Mouse (Mus musculus): Measurements from ENCODE around the gene Slc47a2. TPM values are rescaled to one million over a fixed set of nuclear protein-coding genes. Genes with fewer than 3 reads are reported as not detected.

Gene Slc47a2
- polyA plus RNA-seq, 1 experiment from 2014 or later: not detected

DNA sequence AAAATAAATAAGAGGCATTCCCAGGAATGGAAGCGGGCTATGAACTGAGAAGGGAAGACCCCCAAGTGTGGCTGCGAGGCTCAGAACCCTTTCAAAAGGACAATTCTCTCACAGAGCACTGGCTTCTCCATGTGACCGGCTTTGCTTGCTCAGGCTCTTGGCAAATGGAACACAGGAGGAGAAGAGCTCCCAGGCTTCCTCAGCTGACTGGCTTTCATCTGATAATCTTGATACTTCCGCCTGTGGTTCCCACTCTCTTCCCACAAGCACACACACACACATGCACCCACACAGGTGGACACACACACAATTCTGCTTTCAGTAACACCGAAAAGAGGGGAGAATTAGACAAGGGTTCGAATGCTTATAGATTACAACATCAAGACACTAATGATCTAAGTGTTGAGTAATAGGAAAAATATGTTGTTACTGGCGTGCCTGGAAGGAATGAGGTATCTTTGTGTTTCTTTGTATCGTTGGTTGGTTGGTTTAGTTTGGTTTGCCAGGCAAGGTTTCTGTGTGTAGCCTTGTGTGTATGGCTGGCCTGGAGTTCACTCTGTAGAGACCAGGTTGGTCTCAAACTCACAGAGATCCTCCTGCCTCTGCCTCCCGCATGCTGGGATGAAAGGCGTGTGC is 59.1 kb downstream of the Slc47a2 start:
- no peak overlapping the region for H3K27ac ChIP-seq (ENCODE audit: low read depth)
- 86% methylated on average over 10 of the region's 10 CpGs for WGBS

DNA sequence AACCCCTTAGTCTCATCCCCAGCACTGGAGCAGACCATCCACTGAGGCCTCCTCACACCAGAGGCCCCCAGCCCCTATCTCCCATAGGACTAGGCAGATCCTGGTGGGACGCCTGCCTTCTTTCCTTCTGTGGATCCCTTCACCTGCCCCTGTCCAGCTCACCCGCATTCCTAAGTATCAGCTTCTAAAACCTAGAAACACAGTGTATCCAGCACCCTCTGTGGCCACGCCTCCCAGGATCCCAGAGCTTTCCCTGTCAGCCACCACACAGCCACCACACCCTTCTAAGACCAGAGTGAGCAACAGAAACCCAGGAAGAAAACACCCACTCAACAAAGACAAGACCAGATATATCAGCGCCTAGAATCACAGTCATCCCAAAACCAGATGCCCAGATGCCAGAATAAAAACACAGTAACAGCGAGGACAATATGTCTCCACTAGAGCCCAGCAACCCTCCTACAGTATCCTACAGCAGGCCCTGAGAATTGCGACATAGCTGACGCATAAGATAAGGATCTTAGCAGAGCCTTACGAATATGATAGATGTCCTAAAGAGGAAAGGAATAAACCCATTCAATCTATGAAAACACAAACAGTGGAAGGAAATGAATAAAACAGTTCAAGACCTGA is 64.1 kb downstream of the Slc47a2 start:
- ATAC-seq (replicated peaks; ENCODE audit: low FRiP score, low TSS enrichment, low read depth) (no peak), DNase-seq (ENCODE audit: low spot score) (no peak)
- Histone ChIP-seq H3K36me3 (ENCODE audit: control insufficient read depth, insufficient read depth, low read length) (no peaks in the 10 kb centered on the region), H3K4me2 (ENCODE audit: low read length) (no peak overlapping the region), H3K4me3 (ENCODE audit: low read depth, low read length) (no peak overlapping the region), H3K27ac (ENCODE audit: low read depth) (no peak overlapping the region), H3K27me3 (replicated peaks; ENCODE audit: control insufficient read depth, insufficient read depth, low read length) (no peaks in the 10 kb centered on the region), H3K4me1 (replicated peaks; ENCODE audit: control insufficient read depth, insufficient read depth, low read length) (no peaks in the 10 kb centered on the region), H3K9me3 (ENCODE audit: control insufficient read depth, low read length) (no peaks in the 10 kb centered on the region), H3K9ac (ENCODE audit: low read length) (no peak overlapping the region)
- WGBS: 79% methylated on average over 8 of the region's 8 CpGs

More for the DNA sequence above, 59.1 kb downstream of the Slc47a2 start:
- ATAC-seq (replicated peaks; ENCODE audit: low FRiP score, low TSS enrichment, low read depth) (no peak), DNase-seq (ENCODE audit: low spot score) (no peak)
- Histone ChIP-seq H3K27me3 (replicated peaks; ENCODE audit: control insufficient read depth, insufficient read depth, low read length) (no peaks in the 10 kb centered on the region), H3K4me1 (replicated peaks; ENCODE audit: control insufficient read depth, insufficient read depth, low read length) (no peaks in the 10 kb centered on the region), H3K4me2 (ENCODE audit: low read length) (no peak overlapping the region), H3K9me3 (ENCODE audit: control insufficient read depth, low read length) (no peaks in the 10 kb centered on the region), H3K4me3 (ENCODE audit: low read depth, low read length) (no peak overlapping the region), H3K9ac (ENCODE audit: low read length) (no peak overlapping the region), H3K36me3 (ENCODE audit: control insufficient read depth, insufficient read depth, low read length) (no peaks in the 10 kb centered on the region)

DNA sequence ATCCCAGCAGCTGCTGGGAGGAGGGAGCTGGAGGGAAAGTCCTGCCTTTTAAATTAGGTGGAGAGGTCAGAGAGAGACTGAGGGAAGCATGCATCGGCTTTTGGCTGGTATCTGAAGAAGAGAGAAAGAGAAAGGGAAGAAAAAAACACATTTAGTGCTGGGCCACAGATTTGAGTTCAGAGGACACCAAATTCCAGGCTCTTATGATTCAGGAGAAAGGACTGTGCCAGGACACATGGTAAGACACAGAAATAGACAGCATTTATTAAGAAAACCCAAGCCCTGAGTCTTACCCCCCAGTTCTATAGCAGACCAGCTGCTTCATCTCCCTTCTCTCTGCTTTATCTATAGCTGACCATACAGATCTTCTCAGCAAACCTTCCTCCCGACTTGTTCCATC is 64.7 kb downstream of the Slc47a2 start:
- WGBS: 38% methylated on average over 2 of the region's 2 CpGs
- Histone ChIP-seq H3K4me2 (ENCODE audit: low read length) (no peak overlapping the region), H3K4me3 (ENCODE audit: low read depth, low read length) (no peak overlapping the region), H3K9me3 (ENCODE audit: control insufficient read depth, low read length) (no peaks in the 10 kb centered on the region), H3K36me3 (ENCODE audit: control insufficient read depth, insufficient read depth, low read length) (no peaks in the 10 kb centered on the region), H3K27ac (ENCODE audit: low read depth) (no peak overlapping the region), H3K9ac (ENCODE audit: low read length) (no peak overlapping the region), H3K27me3 (replicated peaks; ENCODE audit: control insufficient read depth, insufficient read depth, low read length) (no peaks in the 10 kb centered on the region), H3K4me1 (replicated peaks; ENCODE audit: control insufficient read depth, insufficient read depth, low read length) (no peaks in the 10 kb centered on the region)
- ATAC-seq (replicated peaks; ENCODE audit: low FRiP score, low TSS enrichment, low read depth): no peak
- no peak for DNase-seq (ENCODE audit: low spot score)

DNA sequence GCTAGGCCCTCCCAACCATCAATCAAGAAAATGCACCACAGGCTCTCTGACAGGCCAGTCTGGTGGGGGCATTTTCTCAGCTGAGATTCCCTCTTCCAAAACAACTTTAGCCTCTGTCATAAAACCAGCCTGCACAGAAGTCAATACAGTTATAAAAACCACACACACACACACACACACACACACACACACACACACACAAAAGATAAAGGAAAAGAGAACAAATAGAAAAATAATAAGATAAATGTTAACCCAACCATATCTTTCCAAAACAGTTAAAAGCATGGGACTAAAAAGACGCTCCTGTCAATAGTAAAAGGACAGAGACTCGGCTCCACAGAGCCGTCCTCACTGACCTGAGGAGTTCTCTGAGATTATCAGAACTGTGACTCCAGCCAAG is 66.2 kb downstream of the Slc47a2 start:
- H3K9me3 ChIP-seq (ENCODE audit: control insufficient read depth, low read length): no peaks in the 10 kb centered on the region
- no peak overlapping the region for H3K27ac ChIP-seq (ENCODE audit: low read depth)
- no peaks in the 10 kb centered on the region for H3K27me3 ChIP-seq (replicated peaks; ENCODE audit: control insufficient read depth, insufficient read depth, low read length)
- H3K4me1 ChIP-seq (replicated peaks; ENCODE audit: control insufficient read depth, insufficient read depth, low read length): no peaks in the 10 kb centered on the region
- no peak overlapping the region for H3K4me3 ChIP-seq (ENCODE audit: low read depth, low read length)
- H3K36me3 ChIP-seq (ENCODE audit: control insufficient read depth, insufficient read depth, low read length): no peaks in the 10 kb centered on the region
- no peak for DNase-seq (ENCODE audit: low spot score)
- H3K4me2 ChIP-seq (ENCODE audit: low read length): no peak overlapping the region
- no peak for ATAC-seq (replicated peaks; ENCODE audit: low FRiP score, low TSS enrichment, low read depth)
- H3K9ac ChIP-seq (ENCODE audit: low read length): no peak overlapping the region
- 69% methylated on average over 3 of the region's 3 CpGs for WGBS

DNA sequence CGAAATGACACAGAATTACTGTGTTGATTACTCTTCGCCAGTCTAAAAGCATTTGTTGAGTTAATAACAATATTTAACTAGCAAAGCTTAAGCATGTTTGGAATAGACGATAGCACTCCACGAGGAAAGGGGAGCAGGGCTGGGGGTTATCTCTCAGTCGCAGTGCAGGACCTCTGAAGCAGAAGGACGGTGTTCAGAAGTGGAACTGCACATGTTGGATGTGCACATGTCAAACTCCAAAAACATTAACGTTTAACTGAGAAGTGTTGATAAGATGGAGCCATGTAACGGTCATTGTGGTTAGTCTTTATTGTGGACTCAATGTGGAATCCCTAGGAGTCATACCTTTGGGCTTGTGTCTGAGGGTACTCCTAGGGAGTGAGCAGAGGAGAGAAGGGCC is 67.6 kb downstream of the Slc47a2 start:
- DNase-seq (ENCODE audit: low spot score): no peak
- no peaks in the 10 kb centered on the region for H3K9me3 ChIP-seq (ENCODE audit: control insufficient read depth, low read length)
- no peaks in the 10 kb centered on the region for H3K36me3 ChIP-seq (ENCODE audit: control insufficient read depth, insufficient read depth, low read length)
- H3K4me1 ChIP-seq (replicated peaks; ENCODE audit: control insufficient read depth, insufficient read depth, low read length): no peaks in the 10 kb centered on the region
- no peak overlapping the region for H3K27ac ChIP-seq (ENCODE audit: low read depth)
- 56% methylated on average over 8 of the region's 8 CpGs for WGBS
- H3K4me3 ChIP-seq (ENCODE audit: low read depth, low read length): no peak overlapping the region
- no peak for ATAC-seq (replicated peaks; ENCODE audit: low FRiP score, low TSS enrichment, low read depth)
- H3K4me2 ChIP-seq (ENCODE audit: low read length): no peak overlapping the region
- no peaks in the 10 kb centered on the region for H3K27me3 ChIP-seq (replicated peaks; ENCODE audit: control insufficient read depth, insufficient read depth, low read length)
- H3K9ac ChIP-seq (ENCODE audit: low read length): no peak overlapping the region

DNA sequence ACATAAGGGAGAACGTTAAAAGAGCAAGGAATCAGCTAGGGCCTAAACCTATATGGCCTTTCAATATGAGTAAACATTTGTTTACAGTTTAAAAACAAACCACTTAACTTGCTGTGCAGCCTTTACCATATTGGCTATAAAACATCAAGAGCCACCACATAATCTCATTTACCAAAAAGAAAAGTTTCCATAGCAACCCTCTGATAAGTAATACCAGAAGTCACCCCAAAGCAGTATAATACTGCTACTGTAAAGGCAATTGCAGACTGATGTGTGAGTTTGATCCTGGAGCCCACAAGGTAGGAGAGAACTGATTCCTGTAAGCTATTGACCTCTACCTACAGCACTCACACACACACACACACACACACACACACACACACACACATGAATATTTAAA is 68.2 kb downstream of the Slc47a2 start:
- DNase-seq (ENCODE audit: low spot score): no peak
- H3K27ac ChIP-seq (ENCODE audit: low read depth): no peak overlapping the region
- no peak overlapping the region for H3K4me2 ChIP-seq (ENCODE audit: low read length)
- no peaks in the 10 kb centered on the region for H3K9me3 ChIP-seq (ENCODE audit: control insufficient read depth, low read length)
- H3K4me1 ChIP-seq (replicated peaks; ENCODE audit: control insufficient read depth, insufficient read depth, low read length): no peaks in the 10 kb centered on the region
- no peak overlapping the region for H3K4me3 ChIP-seq (ENCODE audit: low read depth, low read length)
- no peaks in the 10 kb centered on the region for H3K36me3 ChIP-seq (ENCODE audit: control insufficient read depth, insufficient read depth, low read length)
- H3K9ac ChIP-seq (ENCODE audit: low read length): no peak overlapping the region
- H3K27me3 ChIP-seq (replicated peaks; ENCODE audit: control insufficient read depth, insufficient read depth, low read length): no peaks in the 10 kb centered on the region
- WGBS: 63% methylated on average over 1 of the region's 1 CpGs
- ATAC-seq (replicated peaks; ENCODE audit: low FRiP score, low TSS enrichment, low read depth): no peak

DNA sequence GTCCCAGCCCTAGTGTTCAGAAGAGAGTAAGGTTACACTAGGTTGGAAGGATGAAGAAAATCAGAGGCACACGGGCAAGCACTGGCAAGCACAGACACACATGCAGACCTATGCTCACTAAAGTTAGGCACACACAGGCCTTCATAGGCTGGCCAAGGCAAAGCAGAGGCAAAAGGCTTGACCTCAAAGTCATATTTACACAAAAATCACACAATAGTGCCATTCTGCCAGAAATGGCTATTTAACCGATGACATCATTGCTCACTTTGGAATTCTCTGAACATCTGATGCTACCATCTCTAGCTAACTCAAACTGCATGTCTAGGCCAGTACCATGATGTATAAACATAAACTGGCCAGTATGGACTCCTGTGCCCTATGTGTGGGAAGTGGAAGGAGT is 68.7 kb downstream of the Slc47a2 start:
- WGBS: 72% methylated on average over 2 of the region's 2 CpGs
- no peaks in the 10 kb centered on the region for H3K4me1 ChIP-seq (replicated peaks; ENCODE audit: control insufficient read depth, insufficient read depth, low read length)
- H3K27ac ChIP-seq (ENCODE audit: low read depth): no peak overlapping the region
- no peak overlapping the region for H3K4me2 ChIP-seq (ENCODE audit: low read length)
- no peaks in the 10 kb centered on the region for H3K9me3 ChIP-seq (ENCODE audit: control insufficient read depth, low read length)
- DNase-seq (ENCODE audit: low spot score) (no peak), ATAC-seq (replicated peaks; ENCODE audit: low FRiP score, low TSS enrichment, low read depth) (no peak)
- H3K27me3 ChIP-seq (replicated peaks; ENCODE audit: control insufficient read depth, insufficient read depth, low read length): no peaks in the 10 kb centered on the region
- no peaks in the 10 kb centered on the region for H3K36me3 ChIP-seq (ENCODE audit: control insufficient read depth, insufficient read depth, low read length)
- no peak overlapping the region for H3K4me3 ChIP-seq (ENCODE audit: low read depth, low read length)
- no peak overlapping the region for H3K9ac ChIP-seq (ENCODE audit: low read length)

DNA sequence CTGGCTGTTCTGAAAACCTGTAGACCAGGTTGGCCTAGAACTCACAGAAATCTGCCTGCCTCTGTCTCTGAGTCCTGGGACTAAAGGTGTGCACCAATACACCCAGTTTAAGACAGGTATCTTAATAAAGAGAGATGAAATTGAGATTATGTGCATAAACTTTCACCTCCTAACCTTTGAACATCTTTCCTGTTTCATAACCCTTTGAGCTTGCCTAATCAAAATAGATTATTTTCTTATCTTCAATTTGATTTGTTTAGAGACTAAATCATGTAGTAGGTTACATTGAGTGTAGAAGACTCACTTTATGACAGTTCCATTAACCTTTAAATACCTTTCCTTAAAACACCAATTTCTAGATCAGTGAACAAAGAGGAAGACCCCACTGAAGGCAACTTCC is 71.0 kb downstream of the Slc47a2 start:
- H3K36me3 ChIP-seq (ENCODE audit: control insufficient read depth, insufficient read depth, low read length): no peaks in the 10 kb centered on the region
- no peak for DNase-seq (ENCODE audit: low spot score)
- H3K27me3 ChIP-seq (replicated peaks; ENCODE audit: control insufficient read depth, insufficient read depth, low read length): no peaks in the 10 kb centered on the region
- no peak overlapping the region for H3K27ac ChIP-seq (ENCODE audit: low read depth)
- H3K4me3 ChIP-seq (ENCODE audit: low read depth, low read length): no peak overlapping the region
- no peaks in the 10 kb centered on the region for H3K4me1 ChIP-seq (replicated peaks; ENCODE audit: control insufficient read depth, insufficient read depth, low read length)
- no peak overlapping the region for H3K4me2 ChIP-seq (ENCODE audit: low read length)
- no peak overlapping the region for H3K9ac ChIP-seq (ENCODE audit: low read length)
- ATAC-seq (replicated peaks; ENCODE audit: low FRiP score, low TSS enrichment, low read depth): no peak
- H3K9me3 ChIP-seq (ENCODE audit: control insufficient read depth, low read length): no peaks in the 10 kb centered on the region

DNA sequence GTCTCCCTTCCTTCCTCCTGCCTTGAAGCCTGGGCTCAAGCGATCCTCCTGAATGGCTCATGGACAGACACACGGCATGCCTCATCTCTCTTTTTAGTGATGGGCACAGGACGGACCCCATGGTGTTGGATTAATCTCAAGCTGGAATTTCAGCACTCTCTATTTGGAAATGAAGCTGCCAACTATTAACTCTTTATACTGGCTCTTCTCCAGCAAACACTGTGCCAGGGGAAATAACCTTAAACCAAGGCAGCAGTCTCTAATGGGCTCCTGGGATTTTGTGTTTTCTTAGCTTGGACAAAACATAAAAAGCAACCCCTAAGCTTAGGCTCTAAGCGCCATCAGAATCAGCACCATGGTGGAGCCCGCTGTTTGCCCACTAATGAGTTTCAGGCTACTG is 72.3 kb downstream of the Slc47a2 start:
- 92% methylated on average over 5 of the region's 5 CpGs for WGBS
- no peaks in the 10 kb centered on the region for H3K36me3 ChIP-seq (ENCODE audit: control insufficient read depth, insufficient read depth, low read length)
- no peak overlapping the region for H3K4me3 ChIP-seq (ENCODE audit: low read depth, low read length)
- DNase-seq (ENCODE audit: low spot score) (no peak), ATAC-seq (replicated peaks; ENCODE audit: low FRiP score, low TSS enrichment, low read depth) (no peak)
- H3K4me1 ChIP-seq (replicated peaks; ENCODE audit: control insufficient read depth, insufficient read depth, low read length): no peaks in the 10 kb centered on the region
- H3K27ac ChIP-seq (ENCODE audit: low read depth): no peak overlapping the region
- H3K9ac ChIP-seq (ENCODE audit: low read length): no peak overlapping the region
- no peaks in the 10 kb centered on the region for H3K9me3 ChIP-seq (ENCODE audit: control insufficient read depth, low read length)
- no peak overlapping the region for H3K4me2 ChIP-seq (ENCODE audit: low read length)
- H3K27me3 ChIP-seq (replicated peaks; ENCODE audit: control insufficient read depth, insufficient read depth, low read length): no peaks in the 10 kb centered on the region
